Mouse (Mus musculus): Measurements from ENCODE around the gene 1110008P14Rik.

Gene 1110008P14Rik

DNA sequence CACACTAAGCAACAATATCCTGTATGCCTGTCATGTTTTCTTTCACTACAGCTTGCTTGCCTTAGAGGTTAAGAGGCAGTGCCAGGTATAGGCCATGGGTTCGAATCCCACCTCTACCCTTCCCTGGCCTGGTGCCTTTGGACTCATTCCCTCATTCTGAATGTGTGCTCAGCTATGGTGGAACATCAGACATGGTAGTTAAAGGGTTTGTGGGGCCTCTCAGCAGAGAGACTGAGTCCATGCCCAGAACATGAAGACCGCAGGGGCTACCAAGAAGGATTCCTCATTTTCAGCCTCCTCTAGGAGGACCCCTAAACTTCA, 38.4 kb downstream of the 1110008P14Rik start:
- no peak for DNase-seq (ENCODE audit: inconsistent age in 2 of 2, low spot score in 1 of 2)

DNA sequence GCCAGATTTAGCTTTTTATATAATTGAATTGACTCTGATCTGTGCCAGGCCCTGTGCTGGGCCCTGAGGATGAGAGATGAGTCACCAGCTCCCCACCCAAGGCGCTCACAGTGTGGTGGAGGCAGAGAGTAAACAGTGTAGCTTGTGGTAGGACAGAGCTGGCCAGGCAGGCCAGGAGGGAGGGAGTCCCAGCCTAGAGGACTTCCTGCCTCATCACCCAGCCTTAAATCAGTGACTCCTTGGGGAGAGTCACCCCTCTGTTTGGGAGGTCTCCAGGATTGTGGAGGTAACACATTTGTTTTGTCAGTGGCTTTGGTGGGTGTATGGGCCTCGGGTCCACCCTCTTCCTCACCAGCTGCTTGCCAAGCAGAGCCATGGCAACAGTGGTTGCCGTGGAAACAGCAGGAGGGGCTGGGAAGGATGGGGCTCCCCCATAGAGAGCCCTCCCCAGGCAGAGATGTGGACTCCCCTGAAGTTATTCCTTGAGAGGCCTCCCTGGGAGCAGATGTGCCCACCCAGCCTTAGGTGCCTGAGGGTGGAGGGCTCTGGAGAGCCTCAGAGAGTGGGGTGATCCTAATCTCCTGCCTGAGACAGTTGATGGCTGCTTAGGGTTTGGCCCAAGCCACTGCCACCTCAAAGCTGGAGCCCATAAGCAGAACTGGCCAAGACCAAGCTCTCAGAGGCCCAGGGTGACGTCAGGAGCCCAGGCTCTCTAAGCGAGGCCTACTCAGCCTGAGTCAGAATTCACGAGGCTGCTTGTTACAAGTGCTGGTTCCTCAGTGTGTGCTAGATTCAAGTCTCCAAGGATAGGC, 39.0 kb downstream of the 1110008P14Rik start:
- peak; percentile 54 to 66 for DNase-seq (ENCODE audit: inconsistent age in 2 of 2, low spot score in 1 of 2)

GRCm38 (mm10) chr2:32342039-32342438, 39.7 kb downstream of the 1110008P14Rik start:
- DNase-seq (ENCODE audit: inconsistent age in 2 of 2, low spot score in 1 of 2), result no peak

DNA sequence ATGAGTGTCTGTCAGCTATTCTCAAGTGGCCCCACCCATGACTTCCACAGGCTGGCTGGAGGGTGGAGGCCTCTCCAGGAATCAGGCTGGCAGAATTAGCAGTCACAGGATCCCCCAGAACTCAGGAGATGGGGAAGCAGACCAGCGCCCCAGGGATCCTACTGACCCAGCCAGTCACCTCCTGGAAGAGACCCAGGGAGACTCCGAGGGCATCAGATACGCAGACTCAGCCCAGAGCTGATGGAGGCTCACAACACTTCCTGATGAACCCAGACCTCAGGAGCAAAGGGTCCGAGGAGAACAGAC, 40.2 kb downstream of the 1110008P14Rik start:
- no peak for DNase-seq (ENCODE audit: inconsistent age in 2 of 2, low spot score in 1 of 2)

DNA sequence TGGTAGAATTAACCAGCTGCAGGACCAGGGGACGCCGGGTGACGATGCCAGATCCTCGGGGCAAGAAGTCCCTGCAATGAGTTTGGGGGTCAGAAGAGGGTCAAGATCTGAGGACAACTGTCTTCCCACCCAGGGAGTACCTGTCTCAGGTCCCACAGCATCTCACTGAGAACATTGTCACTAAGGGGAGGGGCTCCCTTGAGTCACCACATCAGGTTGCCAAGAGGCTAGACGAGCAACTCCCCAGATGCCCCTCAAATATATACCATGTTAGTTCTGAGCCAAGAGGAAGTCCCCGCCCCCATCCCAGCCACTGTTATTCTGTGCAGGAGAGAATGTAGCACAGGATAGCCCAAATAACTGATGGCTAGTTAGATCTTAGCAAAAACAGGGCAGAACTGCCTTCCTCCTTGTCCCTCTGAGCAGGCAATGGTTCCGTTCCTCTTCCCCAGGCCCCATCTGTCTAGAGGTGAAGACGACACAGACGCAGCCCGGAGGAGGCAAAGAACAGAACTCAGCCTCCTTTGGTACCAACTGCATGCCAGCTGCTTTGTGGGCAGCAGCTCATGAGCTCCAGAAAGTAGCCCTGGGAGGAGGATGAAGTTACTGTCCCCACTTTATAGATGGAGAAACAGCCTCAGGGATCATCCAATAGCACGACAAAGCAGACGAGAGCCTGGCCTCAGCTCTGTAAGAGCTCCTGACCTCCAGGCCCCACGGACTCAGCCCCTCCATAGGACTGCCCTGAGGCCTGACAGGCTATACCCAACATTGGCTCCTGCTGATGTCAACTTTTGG, 40.7 kb downstream of the 1110008P14Rik start:
- DNase-seq (ENCODE audit: inconsistent age in 2 of 2, low spot score in 1 of 2), result no peak

- no peak for DNase-seq (ENCODE audit: inconsistent age in 2 of 2, low spot score in 1 of 2)
These were observed 41.7 kb downstream of the 1110008P14Rik start for GRCm38 (mm10) chr2:32339912-32340642.

GRCm38 (mm10) chr2:32335888-32336287, 45.9 kb downstream of the 1110008P14Rik start:
- no peak for DNase-seq (ENCODE audit: inconsistent age in 2 of 2, low spot score in 1 of 2)

- no peak for DNase-seq (ENCODE audit: inconsistent age in 2 of 2, low spot score in 1 of 2)
These were observed 49.6 kb downstream of the 1110008P14Rik start for GRCm38 (mm10) chr2:32332159-32332558.

- no peak for DNase-seq (ENCODE audit: inconsistent age in 2 of 2, low spot score in 1 of 2)
These were observed 52.2 kb downstream of the 1110008P14Rik start for GRCm38 (mm10) chr2:32329531-32329930.

- peak in 1 of 2 experiments; percentile 30 for DNase-seq (ENCODE audit: inconsistent age in 2 of 2, low spot score in 1 of 2)
These were observed 52.8 kb downstream of the 1110008P14Rik start for GRCm38 (mm10) chr2:32328911-32329460.

DNA sequence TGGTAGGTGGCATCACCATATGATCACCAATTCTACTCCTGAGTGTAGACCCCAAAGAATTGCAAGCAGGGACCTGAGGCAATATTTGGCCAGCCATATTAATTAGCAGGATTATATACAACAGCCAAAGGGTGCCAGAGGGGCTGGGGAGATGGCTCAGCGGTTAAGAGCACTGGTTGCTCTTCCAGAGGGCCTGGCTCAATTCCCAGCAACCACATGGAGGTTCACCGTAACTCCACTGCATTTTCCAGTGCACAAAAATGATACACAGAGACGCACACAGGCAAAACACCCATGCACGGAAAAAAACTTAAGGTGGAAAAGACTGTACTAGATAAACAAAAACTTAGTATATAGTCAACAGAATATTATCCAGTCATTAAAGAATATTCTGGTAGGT, 54.5 kb downstream of the 1110008P14Rik start:
- no peak for DNase-seq (ENCODE audit: inconsistent age in 2 of 2, low spot score in 1 of 2)

Data from adrenal gland, adult (tissue).